Mouse (Mus musculus) kidney, postnatal 0 days (tissue): Measurements from ENCODE around the gene Tbx4. TPM values are rescaled to one million over a fixed set of nuclear protein-coding genes. Genes with fewer than 3 reads are reported as not detected.

Experiments used
- ATAC-seq: fragments of 200-750 bp; cut with Nextera tagmentation; replicated peaks from 2 replicates; pipeline ENCODE4 v1.8.0; 2017; ENCODE audit warnings: low read depth, moderate number of reproducible peaks, moderate TSS enrichment, moderate library complexity; ENCODE audit not compliant: low FRiP score
- DNase-seq: peaks from one replicate; pipeline ENCODE4 v3.0.0-alpha.2; 2016; ENCODE audit warnings: low spot score
- H3K27ac ChIP-seq: fragments of 300-500 bp; sonication (generic); 2 replicates; pipeline ENCODE4 v1.5.1; 2014; ENCODE audit warnings: mild to moderate bottlenecking
- H3K27me3 ChIP-seq: fragments of 300-500 bp; sonication (generic); 2 replicates; pipeline ENCODE4 v1.6.1; 2014; ENCODE audit warnings: low read length, mixed read lengths; ENCODE audit not compliant: insufficient read depth
- H3K36me3 ChIP-seq: fragments of 300-500 bp; sonication (generic); 2 replicates; pipeline ENCODE4 v1.6.1; 2014; ENCODE audit warnings: low read length, mixed read lengths; ENCODE audit not compliant: insufficient read depth
- H3K4me1 ChIP-seq: fragments of 300-500 bp; sonication (generic); replicated peaks from 2 replicates; pipeline ENCODE4 v1.6.1; 2014; ENCODE audit warnings: antibody characterized with exemption, low read length, mixed read lengths; ENCODE audit not compliant: insufficient read depth
- H3K4me2 ChIP-seq: fragments of 300-500 bp; sonication (generic); 2 replicates; pipeline ENCODE4 v1.6.1; 2014; ENCODE audit warnings: mild to moderate bottlenecking, low read length, moderate library complexity, mixed read lengths
- H3K4me3 ChIP-seq: fragments of 300-500 bp; sonication (generic); replicated peaks from 2 replicates; pipeline ENCODE4 v1.5.1; 2014; ENCODE audit warnings: low read depth, low read length
- H3K9ac ChIP-seq: fragments of 300-500 bp; sonication (generic); 2 replicates; pipeline ENCODE4 v1.6.1; 2014; ENCODE audit warnings: low read depth, low read length
- H3K9me3 ChIP-seq: fragments of 300-500 bp; sonication (generic); replicated peaks from 2 replicates; pipeline ENCODE4 v1.6.1; 2016; ENCODE audit warnings: low read length, inconsistent platforms, mixed read lengths
- CTCF ChIP-seq: IDR thresholded peaks from 2 replicates; pipeline ENCODE4 v1.5.1; 2016; ENCODE audit warnings: antibody characterized with exemption, low read depth, mild to moderate bottlenecking, moderate library complexity
- WGBS: fragments of 180-500 bp; shearing (Covaris S2); extraction: QIAGEN DNeasy Blood & Tissue Kit; methylation state at CpG from one replicate; pipeline ENCODE4 v1.1.7; 2014; 5-methylcytosine and 5-hydroxymethylcytosine counted together
- polyA plus RNA-seq: library from polyadenylated mRNA; unstranded; fragments of >200 nt; fragmentation: Nextera tagmentation; extraction: Ambion mirVana; gene quantifications from 2 replicates; pipeline ENCODE4 v1.2.1, GENCODE M21; 2015

Gene Tbx4
- polyA plus RNA-seq, 1 experiment from 2014 or later: 0.07 TPM

DNA sequence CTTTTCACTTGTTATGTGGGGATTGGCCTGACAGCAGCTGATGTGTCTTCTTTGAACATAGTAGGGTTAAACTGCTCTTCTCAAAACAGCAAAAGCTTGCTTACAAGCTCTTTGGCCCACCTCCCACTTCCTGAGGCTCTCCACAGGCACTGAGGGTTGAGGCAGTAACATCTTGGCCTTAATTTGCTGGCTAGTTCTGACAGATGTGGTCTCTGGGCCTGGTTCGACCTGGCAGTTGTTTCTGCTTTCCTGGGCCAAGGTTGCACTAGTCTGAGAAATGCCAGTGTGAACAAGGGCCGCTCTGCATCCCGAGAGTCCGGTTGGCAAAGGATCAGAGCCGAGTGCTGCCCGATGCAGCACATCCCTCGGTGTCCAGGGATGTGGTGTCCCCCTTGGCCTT is 27.3 kb downstream of the Tbx4 start:
- Histone ChIP-seq H3K9ac (no peak overlapping the region), H3K27me3 (0 out of 2 replicates have a peak, but pooled peaks cover 6% of the 10 kb centered on the region), H3K4me3 (no peak overlapping the region), H3K36me3 (no peaks in the 10 kb centered on the region), H3K9me3 (no peaks in the 10 kb centered on the region), H3K4me2 (no peak overlapping the region), H3K4me1 (0 out of 2 replicates have a peak, but pooled peaks cover 3% of the 10 kb centered on the region), H3K27ac (no peak overlapping the region)
- WGBS: 81% methylated on average over 7 of the region's 7 CpGs
- no peak for DNase-seq
- no peak for ATAC-seq
- no peak for TF ChIP-seq CTCF

- ATAC-seq (no peak), DNase-seq (no peak)
- H3K9me3 ChIP-seq: no peaks in the 10 kb centered on the region
- H3K36me3 ChIP-seq: no peaks in the 10 kb centered on the region
- no peak overlapping the region for H3K4me2 ChIP-seq
- H3K9ac ChIP-seq: no peak overlapping the region
- H3K4me1 ChIP-seq: no peaks in the 10 kb centered on the region
- no peak overlapping the region for H3K27ac ChIP-seq
- 0 out of 2 replicates have a peak, but pooled peaks cover 10% of the 10 kb centered on the region for H3K27me3 ChIP-seq
- no peak for TF ChIP-seq CTCF
- WGBS: 41% methylated on average over 12 of the region's 12 CpGs
- no peak overlapping the region for H3K4me3 ChIP-seq
Observed at GRCm38 (mm10) chr11:85917091-85917992, 31.1 kb downstream of the Tbx4 start.

DNA sequence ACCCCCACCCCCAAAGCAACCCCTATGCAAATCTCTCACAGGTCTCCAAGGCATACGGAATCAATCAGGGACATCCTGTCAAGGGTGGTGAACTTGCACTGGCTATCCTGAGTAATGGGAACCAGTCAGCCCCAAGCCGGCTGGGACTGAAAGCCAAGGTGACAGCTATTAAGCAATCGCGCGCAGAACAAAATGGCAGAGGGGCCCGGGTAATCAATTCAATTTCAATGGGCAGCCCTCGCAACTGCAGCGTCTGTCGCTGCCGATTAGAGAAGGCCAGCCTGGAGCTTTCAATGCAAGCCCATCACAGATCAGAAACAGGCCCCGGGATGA is 31.7 kb downstream of the Tbx4 start:
- ATAC-seq: no peak
- H3K4me3 ChIP-seq: no peak overlapping the region
- H3K36me3 ChIP-seq: no peaks in the 10 kb centered on the region
- H3K9ac ChIP-seq: no peak overlapping the region
- H3K4me1 ChIP-seq: no peaks in the 10 kb centered on the region
- no peak for DNase-seq
- no peaks in the 10 kb centered on the region for H3K9me3 ChIP-seq
- WGBS: 29% methylated on average over 11 of the region's 11 CpGs
- TF ChIP-seq CTCF: no peak
- no peak overlapping the region for H3K4me2 ChIP-seq
- no peak overlapping the region for H3K27ac ChIP-seq
- 0 out of 2 replicates have a peak, but pooled peaks cover 10% of the 10 kb centered on the region for H3K27me3 ChIP-seq

DNA sequence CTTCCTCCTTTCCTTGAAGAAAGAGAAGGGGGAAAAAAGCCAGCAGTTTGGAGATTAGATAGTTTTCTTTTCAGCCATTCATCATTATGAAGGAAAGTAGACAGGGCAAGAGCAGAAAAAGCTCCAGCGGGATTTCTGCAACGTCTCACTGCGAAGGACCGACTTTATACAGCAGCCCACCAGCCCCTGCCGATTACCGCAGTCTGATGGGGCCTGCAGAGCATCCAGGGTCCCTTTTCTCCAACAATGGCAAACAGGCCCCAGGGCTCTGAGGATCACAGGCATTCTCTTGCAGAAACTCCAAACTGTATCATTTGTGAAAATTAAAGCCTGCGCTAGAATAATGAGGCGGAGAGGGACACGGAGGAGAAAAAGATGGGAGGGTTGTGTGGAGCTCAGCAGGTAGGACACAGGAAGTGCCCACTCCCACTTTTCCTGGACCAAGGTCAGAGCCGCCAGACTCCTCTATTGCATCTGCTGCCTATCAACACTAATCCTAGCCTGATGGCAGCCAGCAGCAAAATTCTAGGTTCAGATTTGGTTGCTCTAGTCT is 32.2 kb downstream of the Tbx4 start:
- Histone ChIP-seq H3K27ac (no peak overlapping the region), H3K4me2 (no peak overlapping the region), H3K9ac (no peak overlapping the region), H3K36me3 (no peaks in the 10 kb centered on the region), H3K9me3 (no peaks in the 10 kb centered on the region), H3K27me3 (0 out of 2 replicates have a peak, but pooled peaks cover 10% of the 10 kb centered on the region), H3K4me1 (no peaks in the 10 kb centered on the region), H3K4me3 (no peak overlapping the region)
- DNase-seq: no peak
- 44% methylated on average over 10 of the region's 10 CpGs for WGBS
- ATAC-seq: no peak
- TF ChIP-seq CTCF: no peak

DNA sequence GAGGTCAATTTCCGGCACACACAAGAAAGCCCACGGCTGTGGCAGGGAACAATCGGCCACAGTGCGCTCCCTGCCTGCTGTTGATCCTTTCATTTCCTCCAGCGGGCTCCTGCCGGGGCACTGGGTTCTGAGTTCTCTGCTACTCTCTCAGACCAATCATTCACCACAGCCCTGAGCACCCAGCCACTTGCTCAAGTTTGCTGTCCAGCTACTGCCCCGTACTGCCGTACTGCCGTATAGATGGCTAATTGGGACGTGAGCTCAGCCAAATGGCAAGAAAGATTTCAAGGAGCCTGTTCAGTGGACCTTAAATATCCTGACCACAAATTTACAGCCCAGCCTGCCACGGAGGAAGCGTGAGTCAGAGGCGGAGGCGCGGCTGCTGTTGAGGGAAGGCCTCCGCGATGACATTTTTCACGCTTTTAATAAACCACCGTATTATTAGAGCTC is 39.1 kb downstream of the Tbx4 start:
- DNase-seq: peak; percentile 73
- ATAC-seq: 0 out of 2 replicates have a peak, but pooled peaks have one; percentile 33
- Histone ChIP-seq H3K36me3 (no peaks in the 10 kb centered on the region), H3K9me3 (no peaks in the 10 kb centered on the region), H3K4me1 (no peaks in the 10 kb centered on the region), H3K27ac (no peak overlapping the region), H3K9ac (no peak overlapping the region), H3K4me3 (peak overlapping the region; percentile 20), H3K4me2 (peak overlapping the region; percentile 52), H3K27me3 (peaks cover 13% of the 10 kb centered on the region; the same call in 1 of the 2 replicates)
- WGBS: 4% methylated on average over 19 of the region's 19 CpGs
- TF ChIP-seq CTCF: no peak

GRCm38 (mm10) chr11:85926287-85926764 is 40.1 kb downstream of the Tbx4 start:
- ATAC-seq (no peak), DNase-seq (no peak)
- 19% methylated on average over 16 of the region's 16 CpGs for WGBS
- H3K9ac ChIP-seq: no peak overlapping the region
- peaks cover 10% of the 10 kb centered on the region; the same call in 1 of the 2 replicates for H3K27me3 ChIP-seq
- H3K4me2 ChIP-seq: peak overlapping the region; percentile 46
- H3K27ac ChIP-seq: no peak overlapping the region
- H3K36me3 ChIP-seq: no peaks in the 10 kb centered on the region
- TF ChIP-seq CTCF: no peak
- no peaks in the 10 kb centered on the region for H3K9me3 ChIP-seq
- H3K4me3 ChIP-seq: 0 out of 2 replicates have a peak overlapping the region, but pooled peaks have one; percentile 0
- H3K4me1 ChIP-seq: no peaks in the 10 kb centered on the region
